Comparison of ENCODE assay signal across 25 mouse cellular contexts in the genomic region with DNA sequence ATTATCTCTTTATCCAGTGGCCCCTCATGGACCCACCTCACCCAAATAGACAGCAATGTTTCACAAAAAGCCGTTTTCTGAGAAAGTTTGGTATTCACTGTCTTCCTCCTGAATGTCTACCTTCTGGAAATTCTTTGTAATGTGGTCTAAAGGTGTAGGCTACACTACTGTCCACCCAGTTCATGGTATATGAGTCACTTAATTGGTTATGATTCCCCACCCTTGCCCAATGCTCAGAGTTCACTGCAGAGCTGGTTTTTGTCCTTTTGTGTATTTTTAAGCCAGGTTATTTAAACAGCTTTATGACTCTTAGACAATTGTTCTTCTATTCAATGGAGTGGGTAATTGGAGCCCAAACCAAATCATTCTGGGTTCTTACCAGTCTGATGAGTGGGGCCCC. TPM values are rescaled to one million over a fixed set of nuclear protein-coding genes. Genes with fewer than 3 reads are reported as not detected.
"Had no signal": no experiment of that assay in that cellular context is flagged by ENCODE, and none has a peak within 500 bp of the region (broad histone marks: within the 10 kb centered on the region; RNA-seq: fewer than 3 reads in every experiment).

No protein-coding gene starts in this region.

- ATAC-seq: forebrain, postnatal 0 days; hindbrain, postnatal 0 days had no signal

- H3K4me3 ChIP-seq: heart, adult 2 months; heart, embryonic 13.5 days; heart, embryonic 15.5 days; hindbrain, embryonic 13.5 days; hindbrain, embryonic 15.5 days; layer of hippocampus, adult 2 months; left cerebral cortex, adult 2 months; limb, embryonic 10.5 days; limb, embryonic 12.5 days had no signal

- H3K9ac ChIP-seq: forebrain, postnatal 0 days; heart, embryonic 13.5 days; heart, embryonic 15.5 days; hindbrain, embryonic 13.5 days; hindbrain, embryonic 15.5 days; limb, embryonic 12.5 days had no signal

- H3K4me2 ChIP-seq: heart, embryonic 11.5 days; heart, embryonic 13.5 days; heart, embryonic 15.5 days; hindbrain, embryonic 13.5 days; hindbrain, embryonic 15.5 days; limb, embryonic 12.5 days had no signal

- H3K27ac ChIP-seq: heart, adult 2 months; heart, embryonic 13.5 days; heart, embryonic 15.5 days; hindbrain, embryonic 13.5 days; hindbrain, embryonic 15.5 days; hindbrain, postnatal 0 days; kidney, postnatal 0 days; layer of hippocampus, adult 2 months; left cerebral cortex, adult 2 months; limb, embryonic 10.5 days; limb, embryonic 12.5 days had no signal

- H3K27me3 ChIP-seq: heart, embryonic 13.5 days; heart, embryonic 15.5 days; hindbrain, embryonic 13.5 days; hindbrain, embryonic 15.5 days; limb, embryonic 12.5 days had no signal

- H3K4me1 ChIP-seq: heart, embryonic 15.5 days; hindbrain, embryonic 13.5 days; hindbrain, embryonic 15.5 days; limb, embryonic 10.5 days; limb, embryonic 12.5 days had no signal

- DNase-seq: forebrain, postnatal 0 days; gastrocnemius, postnatal 14 days; gastrocnemius, postnatal 36 days; heart, adult 2 months; heart, postnatal 14 days; heart, postnatal 36 days; kidney, adult 18-20 months; kidney, adult 8-10 months; kidney, postnatal 14 days; kidney, postnatal 36 days; liver had no signal

- H3K9me3 ChIP-seq: heart, embryonic 13.5 days; heart, embryonic 15.5 days; hindbrain, embryonic 13.5 days; hindbrain, embryonic 15.5 days; limb, embryonic 10.5 days; limb, embryonic 12.5 days had no signal

RNA-seq across cellular contexts. Expression of gene Nupl1, which starts 35.1 kb away (rescaled TPM):
- polyA plus RNA-seq: forebrain, postnatal 0 days; heart, adult 2 months; heart, embryonic 11.5 days; heart, embryonic 13.5 days; heart, embryonic 15.5 days; hindbrain, embryonic 11.5 days; kidney, embryonic 14.5 days; kidney, postnatal 0 days; limb, embryonic 10.5 days; limb, embryonic 12.5 days; limb, embryonic 14.5 days had no signal
